9 mouse cellular contexts compared by ENCODE assay signal in the genomic region with DNA sequence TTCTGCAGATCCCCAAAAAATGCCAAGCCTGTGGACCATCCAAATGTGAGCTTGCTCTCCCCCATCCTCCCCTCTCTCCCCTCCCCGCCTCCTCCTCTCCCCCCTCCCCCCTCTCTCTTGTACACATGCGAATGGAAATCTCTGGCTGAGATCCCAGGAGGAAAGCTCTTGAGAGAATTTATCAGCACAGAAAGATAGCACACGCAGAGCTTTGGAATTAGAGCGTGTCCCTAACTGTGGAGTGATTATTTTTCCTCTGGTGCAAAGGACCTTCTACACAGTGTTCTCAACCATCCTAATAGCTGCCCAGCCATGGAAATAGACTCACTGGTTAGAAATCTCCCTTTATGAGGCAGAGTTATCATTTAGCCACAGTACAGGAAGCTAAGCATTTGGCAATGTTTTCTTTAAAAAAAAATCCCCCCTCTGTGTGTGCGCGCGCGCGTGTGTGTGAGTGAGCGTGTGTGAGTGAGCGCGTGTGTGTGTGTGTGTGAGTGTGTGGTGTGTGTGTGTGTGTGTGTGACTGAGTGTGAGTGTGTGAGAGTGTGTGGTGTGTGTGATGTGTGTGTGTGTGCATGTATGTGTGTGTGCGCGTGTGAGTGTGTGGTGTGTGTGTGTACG. TPM values are rescaled to one million over a fixed set of nuclear protein-coding genes. Genes with fewer than 3 reads are reported as not detected.
A peak's percentile ranks its signal among the peaks of the same experiment; 100 is the strongest.
DNase-seq lines count a peak whose midpoint lies in the region; TF ChIP-seq lines count a peak whose summit lies in the region.
"Had no signal": no experiment of that assay in that cellular context is flagged by ENCODE, and none has a peak within 500 bp of the region (broad histone marks: within the 10 kb centered on the region; RNA-seq: fewer than 3 reads in every experiment).

No protein-coding gene starts in this region.

- no peaks in the 10 kb centered on the region for H3K79me2 ChIP-seq in MEL (ENCODE audit: control insufficient read depth, insufficient read depth, low read length, poor library complexity)

- intact Hi-C loops in heart, postnatal 10 days (cut with DNase I) = no loop called here

- no peak for TF ChIP-seq CTCF in MEL (IDR thresholded peaks at IDR 0.05 in 2 of 3, conservative IDR thresholded peaks at IDR 0.05 in 1 of 3; ENCODE audit: control insufficient read depth in 1 of 3, insufficient read depth in 1 of 3, low read depth in 2 of 3, low read length in 3 of 3, poor library complexity in 1 of 3, severe bottlenecking in 1 of 3)

- no peak for TF ChIP-seq RAD21 in MEL (IDR thresholded peaks at IDR 0.05; ENCODE audit: low read depth, low read length)

- TF ChIP-seq POLR2A in MEL (IDR thresholded peaks at IDR 0.05; ENCODE audit: control insufficient read depth in 1 of 2, insufficient read depth in 1 of 2, low read depth in 1 of 2, low read length in 2 of 2, poor library complexity in 1 of 2) = no peak

- peak; percentile 33 to 42; a peak in 2 of 4 replicates for TF ChIP-seq EP300 in MEL (IDR thresholded peaks at IDR 0.05; ENCODE audit: low read depth in 1 of 2, low read length in 2 of 2)

- H3K36me3 ChIP-seq in MEL (ENCODE audit: control insufficient read depth in 1 of 2, insufficient read depth in 2 of 2, low read length in 2 of 2) = peaks cover 0 to 21% of the 10 kb centered on the region in 2 experiments; a peak in 2 of 4 replicates
- H3K36me3 ChIP-seq: G1E had no signal

- H3K9me3 ChIP-seq in MEL (replicated peaks; ENCODE audit: insufficient read depth, low read length) = no peaks in the 10 kb centered on the region
- H3K9me3 ChIP-seq: G1E had no signal

- H3K27me3 ChIP-seq in MEL (ENCODE audit: control insufficient read depth in 1 of 2, insufficient read depth in 2 of 2, low read length in 2 of 2) = no peaks in the 10 kb centered on the region

- no peak overlapping the region for H3K4me3 ChIP-seq in MEL (ENCODE audit: control insufficient read depth in 1 of 2, insufficient read depth in 1 of 2, low read depth in 2 of 2, low read length in 2 of 2)

- H3K9ac ChIP-seq in MEL (ENCODE audit: control insufficient read depth, low read depth, low read length, poor library complexity, severe bottlenecking) = no peak overlapping the region

- peaks cover 20 to 38% of the 10 kb centered on the region in 2 experiments for H3K4me1 ChIP-seq in MEL (ENCODE audit: control insufficient read depth in 1 of 2, insufficient read depth in 2 of 2, low read length in 2 of 2)

- peak; percentile 23 for DNase-seq in layer of hippocampus, adult 9-11 months
- DNase-seq in layer of hippocampus, postnatal 36 days = no peak
- DNase-seq in MEL (ENCODE audit: low read depth, low spot score) = peak; percentile 57
- DNase-seq in NIH3T3 (ENCODE audit: low read depth) = peak; percentile 56
- DNase-seq in heart, postnatal 10 days = peak; percentile 34 to 40
- no peak for DNase-seq in urinary bladder, adult 2 months (ENCODE audit: low spot score)
- no peak for DNase-seq in cerebellum, adult 9-10 months
- DNase-seq: kidney, postnatal 10 days had no signal

- no peak overlapping the region for H3K27ac ChIP-seq in MEL (ENCODE audit: control insufficient read depth, low read depth, low read length)

TF ChIP-seq in MEL, 35 proteins besides CTCF, POLR2A, EP300 and RAD21:
- TF ChIP-seq NRF1 (IDR thresholded peaks at IDR 0.05; ENCODE audit: insufficient read depth, low read depth, low read length, poor library complexity, severe bottlenecking) = peak; percentile 55
- TF ChIP-seq NELFE (IDR thresholded peaks at IDR 0.05; ENCODE audit: low read depth, low read length) = no peak
- peak; percentile 28; the same call in 1 of the 2 replicates for TF ChIP-seq TCF12 (IDR thresholded peaks at IDR 0.05; ENCODE audit: low read depth, low read length)
- TF ChIP-seq SIN3A (IDR thresholded peaks at IDR 0.05; ENCODE audit: low read length) = 0 out of 2 replicates have a peak, but pooled peaks have one; percentile 36
- no peak for TF ChIP-seq MXI1 (IDR thresholded peaks at IDR 0.05; ENCODE audit: low read depth, low read length)
- TF ChIP-seq GATA1 (IDR thresholded peaks at IDR 0.05; ENCODE audit: low read depth, low read length) = peak; percentile 3; the same call in 1 of the 2 replicates
- TF ChIP-seq MYC (IDR thresholded peaks at IDR 0.05; ENCODE audit: low read depth, low read length) = no peak
- TF ChIP-seq MEF2A (IDR thresholded peaks at IDR 0.05; ENCODE audit: extremely low read depth, insufficient replicate concordance, low read depth, low read length, poor library complexity, severe bottlenecking) = no peak
- TF ChIP-seq ZNF384 (IDR thresholded peaks at IDR 0.05; ENCODE audit: low read depth, low read length) = peak; percentile 87

RNA-seq across cellular contexts. Expression of a gene that starts 29.2 kb away (rescaled TPM):
- 100 to 1,000 TPM; 113 to 130 TPM for total RNA-seq in layer of hippocampus, postnatal 36 days (2021)
- total RNA-seq in MEL (2012; rRNA removed) = 9.5 and 9.9 TPM in 2 replicates
- polyA plus RNA-seq in MEL (2012; ENCODE audit: insufficient read depth in 1 of 2, insufficient read length in 2 of 2, low read depth in 1 of 2, low replicate concordance in 2 of 2, missing spikeins in 1 of 2) = 10 to 100 TPM in 1 of 2 experiments, not detected in 1; 14.3 TPM
- total RNA-seq in heart, postnatal 10 days (2021) = 1 to 10 TPM; 7.7 to 8.0 TPM
- 13.4 and 14.2 TPM in 2 replicates for polyA plus RNA-seq in urinary bladder, adult 2 months (2012; rRNA removed)

RNA-seq across cellular contexts. Expression of a gene that starts 58.6 kb away (rescaled TPM):
- 10 to 100 TPM; 12.0 to 13.9 TPM for total RNA-seq in layer of hippocampus, postnatal 36 days (2021)
- 5.1 and 5.8 TPM in 2 replicates for total RNA-seq in MEL (2012; rRNA removed)
- 10 to 100 TPM in 1 of 2 experiments, not detected in 1; 13.4 TPM for polyA plus RNA-seq in MEL (2012; ENCODE audit: insufficient read depth in 1 of 2, insufficient read length in 2 of 2, low read depth in 1 of 2, low replicate concordance in 2 of 2, missing spikeins in 1 of 2)
- total RNA-seq in heart, postnatal 10 days (2021) = 100 to 1,000 TPM; 157 to 160 TPM
- polyA plus RNA-seq in urinary bladder, adult 2 months (2012; rRNA removed) = 30.4 and 54.6 TPM in 2 replicates

Comparison
In these comparisons a context has a peak if more than half of its experiments do, and no peak if none do; other contexts are left out.
1. DNase-seq: peak in layer of hippocampus, adult 9-11 months (single experiment), MEL (single experiment), NIH3T3 (single experiment) and heart, postnatal 10 days (2 of 2); none in layer of hippocampus, postnatal 36 days (0 of 2), urinary bladder, adult 2 months (single experiment) and cerebellum, adult 9-10 months (single experiment).
2. RNA of a gene that starts 29.2 kb away (total RNA-seq): 113 to 130 TPM in layer of hippocampus, postnatal 36 days; 9.5 to 9.9 TPM in MEL and 7.7 to 8.0 TPM in heart, postnatal 10 days; every median in the first group is over 10 times any median in the second.
3. RNA of a gene that starts 58.6 kb away (total RNA-seq): 157 to 160 TPM in heart, postnatal 10 days; 12.0 to 13.9 TPM in layer of hippocampus, postnatal 36 days and 5.1 to 5.8 TPM in MEL; every median in the first group is over 10 times any median in the second.